Mouse (Mus musculus) liver, adult 2 months (tissue): Measurements from ENCODE around the gene Ccs.

Source experiments
- CTCF ChIP-seq: fragments of 200-500 bp; IDR thresholded peaks from 2 replicates; pipeline ENCODE4 v1.5.1; 2011; ENCODE audit warnings: low read depth, low read length, control low read depth
- POLR2A ChIP-seq: fragments of 200-500 bp; IDR thresholded peaks from 2 replicates; pipeline ENCODE4 v1.6.1; 2011; ENCODE audit warnings: low read length, control low read depth; ENCODE audit not compliant: insufficient read depth; ENCODE audit errors: extremely low read depth

- TF ChIP-seq POLR2A, result no peak
- no peak for TF ChIP-seq CTCF
These were observed 3.0 kb downstream of the Ccs start for GRCm38 (mm10) chr19:4836096-4836495.
